In the genomic region with DNA sequence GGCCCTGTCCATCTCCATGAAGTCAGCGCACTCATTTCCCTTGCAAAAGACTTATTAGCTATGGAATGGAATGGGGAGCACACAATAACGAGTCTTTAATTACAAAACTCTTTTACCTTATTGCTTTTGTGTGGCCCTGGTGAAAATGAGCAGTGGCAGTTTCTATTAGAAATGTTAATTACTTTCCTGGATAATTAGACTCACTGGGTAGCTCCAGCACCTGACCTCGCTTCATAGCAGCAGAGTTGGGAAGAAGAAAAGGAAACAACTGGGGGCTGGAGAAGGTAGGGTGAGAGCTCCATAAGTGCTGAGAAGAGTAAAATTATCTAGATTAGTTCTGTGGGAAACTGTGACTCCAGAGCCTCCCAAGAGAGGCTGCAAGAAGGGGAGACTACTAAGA, we compare ENCODE assay signal across 21 mouse cellular contexts.
DNase-seq lines count a peak whose midpoint lies in the region; ATAC-seq and TF ChIP-seq lines count a peak whose summit lies in the region.
"Had no signal": no experiment of that assay in that cellular context is flagged by ENCODE, and none has a peak within 500 bp of the region (broad histone marks: within the 10 kb centered on the region; RNA-seq: fewer than 3 reads in every experiment).

No protein-coding gene starts in this region.

- peak; percentile 33; the same call in 1 of the 2 replicates for ATAC-seq in forebrain, embryonic 13.5 days
- ATAC-seq in forebrain, embryonic 16.5 days, result no peak
- peak; percentile 83 for ATAC-seq in hindbrain, embryonic 16.5 days
- no peak for ATAC-seq in hindbrain, embryonic 12.5 days (ENCODE audit: low FRiP score)
- ATAC-seq in midbrain, postnatal 0 days (ENCODE audit: low FRiP score), result no peak
- no peak for ATAC-seq in midbrain, embryonic 13.5 days
- ATAC-seq: activated CD4-positive, CD25-positive, alpha-beta regulatory T cell, adult 4 months; inflammation-experienced regulatory T-cells, adult 6 months; intestine, postnatal 0 days; Patski had no signal

- no peak for TF ChIP-seq CTCF in midbrain, postnatal 0 days (IDR thresholded peaks at IDR 0.05)

- H3K9me3 ChIP-seq in forebrain, embryonic 13.5 days (replicated peaks), result no peaks in the 10 kb centered on the region
- H3K9me3 ChIP-seq in forebrain, embryonic 16.5 days (ENCODE audit: control insufficient read depth, low read length), result no peaks in the 10 kb centered on the region
- H3K9me3 ChIP-seq in hindbrain, embryonic 16.5 days (ENCODE audit: control insufficient read depth, low read length), result no peaks in the 10 kb centered on the region
- no peaks in the 10 kb centered on the region for H3K9me3 ChIP-seq in hindbrain, embryonic 12.5 days (replicated peaks)
- H3K9me3 ChIP-seq in midbrain, postnatal 0 days (ENCODE audit: low read length), result no peaks in the 10 kb centered on the region
- H3K9me3 ChIP-seq in midbrain, embryonic 13.5 days, result no peaks in the 10 kb centered on the region
- H3K9me3 ChIP-seq: embryonic facial prominence, embryonic 13.5 days; heart, embryonic 10.5 days had no signal

- H3K9ac ChIP-seq in forebrain, embryonic 13.5 days, result no peak overlapping the region
- no peak overlapping the region for H3K9ac ChIP-seq in forebrain, embryonic 16.5 days (replicated peaks; ENCODE audit: low read depth, low read length)
- H3K9ac ChIP-seq in hindbrain, embryonic 16.5 days (ENCODE audit: low read depth, low read length), result no peak overlapping the region
- no peak overlapping the region for H3K9ac ChIP-seq in hindbrain, embryonic 12.5 days
- H3K9ac ChIP-seq in midbrain, postnatal 0 days (replicated peaks; ENCODE audit: low read length, poor library complexity, severe bottlenecking), result no peak overlapping the region
- H3K9ac ChIP-seq in midbrain, embryonic 13.5 days (replicated peaks), result no peak overlapping the region
- H3K9ac ChIP-seq: embryonic facial prominence, embryonic 13.5 days had no signal

- H3K27me3 ChIP-seq in forebrain, embryonic 13.5 days, result no peaks in the 10 kb centered on the region
- no peaks in the 10 kb centered on the region for H3K27me3 ChIP-seq in forebrain, embryonic 16.5 days (replicated peaks; ENCODE audit: control insufficient read depth, insufficient read depth, low read length)
- no peaks in the 10 kb centered on the region for H3K27me3 ChIP-seq in hindbrain, embryonic 16.5 days (replicated peaks; ENCODE audit: control insufficient read depth, insufficient read depth, low read length)
- H3K27me3 ChIP-seq in hindbrain, embryonic 12.5 days, result no peaks in the 10 kb centered on the region
- no peaks in the 10 kb centered on the region for H3K27me3 ChIP-seq in midbrain, postnatal 0 days (ENCODE audit: insufficient read depth, low read length)
- no peaks in the 10 kb centered on the region for H3K27me3 ChIP-seq in midbrain, embryonic 13.5 days
- H3K27me3 ChIP-seq: embryonic facial prominence, embryonic 13.5 days; Patski had no signal

- H3K27ac ChIP-seq in forebrain, embryonic 13.5 days, result no peak overlapping the region
- no peak overlapping the region for H3K27ac ChIP-seq in forebrain, embryonic 16.5 days (ENCODE audit: low read length)
- no peak overlapping the region for H3K27ac ChIP-seq in hindbrain, embryonic 16.5 days (ENCODE audit: low read depth, low read length)
- H3K27ac ChIP-seq in hindbrain, embryonic 12.5 days, result no peak overlapping the region
- no peak overlapping the region for H3K27ac ChIP-seq in midbrain, postnatal 0 days (ENCODE audit: low read depth, low read length)
- no peak overlapping the region for H3K27ac ChIP-seq in midbrain, embryonic 13.5 days
- H3K27ac ChIP-seq: embryonic facial prominence, embryonic 13.5 days; heart, embryonic 10.5 days had no signal

- H3K4me2 ChIP-seq in forebrain, embryonic 13.5 days, result no peak overlapping the region
- H3K4me2 ChIP-seq in forebrain, embryonic 16.5 days (ENCODE audit: low read length), result no peak overlapping the region
- H3K4me2 ChIP-seq in hindbrain, embryonic 16.5 days (ENCODE audit: low read length), result no peak overlapping the region
- H3K4me2 ChIP-seq in hindbrain, embryonic 12.5 days (replicated peaks), result no peak overlapping the region
- H3K4me2 ChIP-seq in midbrain, postnatal 0 days (ENCODE audit: low read depth, low read length, poor library complexity, severe bottlenecking), result no peak overlapping the region
- no peak overlapping the region for H3K4me2 ChIP-seq in midbrain, embryonic 13.5 days (replicated peaks)
- H3K4me2 ChIP-seq: embryonic facial prominence, embryonic 13.5 days had no signal

- H3K4me1 ChIP-seq in forebrain, embryonic 13.5 days, result peaks cover 10% of the 10 kb centered on the region
- H3K4me1 ChIP-seq in forebrain, embryonic 16.5 days (replicated peaks; ENCODE audit: control insufficient read depth, insufficient read depth, low read length), result no peaks in the 10 kb centered on the region
- no peaks in the 10 kb centered on the region for H3K4me1 ChIP-seq in hindbrain, embryonic 16.5 days (ENCODE audit: control insufficient read depth, insufficient read depth, low read depth, low read length)
- H3K4me1 ChIP-seq in hindbrain, embryonic 12.5 days, result no peaks in the 10 kb centered on the region
- no peaks in the 10 kb centered on the region for H3K4me1 ChIP-seq in midbrain, postnatal 0 days (ENCODE audit: insufficient read depth, low read length)
- H3K4me1 ChIP-seq in midbrain, embryonic 13.5 days (replicated peaks), result no peaks in the 10 kb centered on the region
- H3K4me1 ChIP-seq: embryonic facial prominence, embryonic 13.5 days; heart, embryonic 10.5 days had no signal

- H3K4me3 ChIP-seq in forebrain, embryonic 13.5 days, result no peak overlapping the region
- no peak overlapping the region for H3K4me3 ChIP-seq in forebrain, embryonic 16.5 days (replicated peaks; ENCODE audit: low read length)
- H3K4me3 ChIP-seq in hindbrain, embryonic 16.5 days (ENCODE audit: low read length), result no peak overlapping the region
- H3K4me3 ChIP-seq in hindbrain, embryonic 12.5 days, result no peak overlapping the region
- no peak overlapping the region for H3K4me3 ChIP-seq in midbrain, postnatal 0 days (ENCODE audit: low read depth, low read length)
- H3K4me3 ChIP-seq in midbrain, embryonic 13.5 days (replicated peaks), result no peak overlapping the region
- H3K4me3 ChIP-seq: embryonic facial prominence, embryonic 13.5 days; heart, embryonic 10.5 days had no signal

- WGBS in forebrain, embryonic 13.5 days, result 27% methylated on average over 3 of the region's 3 CpGs
- 17% methylated on average over 3 of the region's 3 CpGs for WGBS in forebrain, embryonic 16.5 days
- WGBS in hindbrain, embryonic 16.5 days, result 55% methylated on average over 3 of the region's 3 CpGs
- 76% methylated on average over 3 of the region's 3 CpGs for WGBS in hindbrain, embryonic 12.5 days
- WGBS in midbrain, postnatal 0 days, result 74% methylated on average over 3 of the region's 3 CpGs
- 70% methylated on average over 3 of the region's 3 CpGs for WGBS in midbrain, embryonic 13.5 days

- no peaks in the 10 kb centered on the region for H3K36me3 ChIP-seq in forebrain, embryonic 13.5 days (ENCODE audit: poor library complexity, severe bottlenecking)
- no peaks in the 10 kb centered on the region for H3K36me3 ChIP-seq in forebrain, embryonic 16.5 days (ENCODE audit: control insufficient read depth, insufficient read depth)
- H3K36me3 ChIP-seq in hindbrain, embryonic 16.5 days (ENCODE audit: control insufficient read depth, insufficient read depth, low read length), result no peaks in the 10 kb centered on the region
- no peaks in the 10 kb centered on the region for H3K36me3 ChIP-seq in hindbrain, embryonic 12.5 days
- no peaks in the 10 kb centered on the region for H3K36me3 ChIP-seq in midbrain, postnatal 0 days (ENCODE audit: insufficient read depth, low read length)
- H3K36me3 ChIP-seq in midbrain, embryonic 13.5 days, result no peaks in the 10 kb centered on the region
- H3K36me3 ChIP-seq: embryonic facial prominence, embryonic 13.5 days; heart, embryonic 10.5 days had no signal

- DNase-seq in midbrain, postnatal 0 days (ENCODE audit: low spot score), result peak; percentile 30
- DNase-seq in ovary, adult 18-20 months (ENCODE audit: low spot score), result no peak
- DNase-seq: adrenal gland, postnatal 14 days; cerebellum, adult 18-20 months; cerebellum, adult 9-11 months; cerebellum, postnatal 36 days; gastrocnemius, postnatal 10 days; heart, adult 18-20 months; heart, postnatal 10 days; heart, postnatal 4 days had no signal

Comparison
In these comparisons a context has a peak if more than half of its experiments do, and no peak if none do; other contexts are left out.
1. ATAC-seq: peak in forebrain, embryonic 13.5 days (single experiment) and hindbrain, embryonic 16.5 days (single experiment); none in forebrain, embryonic 16.5 days (single experiment), hindbrain, embryonic 12.5 days (single experiment), midbrain, postnatal 0 days (single experiment) and midbrain, embryonic 13.5 days (single experiment).